Mouse (Mus musculus) cortical plate, adult 2 months (tissue): ENCODE results near the gene Bend5.

Experiments used
- CTCF ChIP-seq: fragments of 200-500 bp; IDR thresholded peaks from 2 replicates; pipeline ENCODE4 v1.5.1; 2011; ENCODE audit warnings: mild to moderate bottlenecking, control low read depth, low read length; ENCODE audit not compliant: insufficient read depth; ENCODE audit errors: extremely low read depth
- POLR2A ChIP-seq: fragments of 200-500 bp; IDR thresholded peaks from 2 replicates; pipeline ENCODE4 v1.6.1; 2011; ENCODE audit warnings: mild to moderate bottlenecking, low read length, control low read depth; ENCODE audit not compliant: insufficient read depth; ENCODE audit errors: extremely low read depth

- TF ChIP-seq CTCF: no peak
- no peak for TF ChIP-seq POLR2A
Observed at GRCm38 (mm10) chr4:111410731-111411130, 4.1 kb upstream of the Bend5 start.
